ENCODE assay signal across 8 mouse cellular contexts in genomic region chr2:32260635-32261034, GRCm38 (mm10). TPM values are rescaled to one million over a fixed set of nuclear protein-coding genes. Genes with fewer than 3 reads are reported as not detected.
A peak's percentile ranks its signal among the peaks of the same experiment; 100 is the strongest.
DNase-seq lines count a peak whose midpoint lies in the region; ATAC-seq and TF ChIP-seq lines count a peak whose summit lies in the region.

No protein-coding gene starts in this region.

- 41% methylated on average over 4 of the region's 4 CpGs for WGBS in heart, adult 2 months
- WGBS in liver, embryonic 16.5 days (ENCODE audit: insufficient replicate concordance), result 18% methylated on average over 4 of the region's 4 CpGs

- H3K27ac ChIP-seq in heart, adult 2 months, result no peak overlapping the region
- H3K27ac ChIP-seq in liver, embryonic 16.5 days (ENCODE audit: low read length), result peak overlapping the region; percentile 64; the same call in 1 of the 2 replicates

- H3K79me2 ChIP-seq in heart, adult 2 months (replicated peaks; ENCODE audit: control insufficient read depth, insufficient read depth, low read length), result no peaks in the 10 kb centered on the region

- DNase-seq in heart, adult 2 months, result peak in 1 of 2 experiments; percentile 50
- no peak for DNase-seq in heart, postnatal 25 days (ENCODE audit: low spot score)
- DNase-seq in gastrocnemius, adult 18-20 months (ENCODE audit: low spot score), result no peak

- H3K9ac ChIP-seq in heart, adult 2 months (ENCODE audit: low read depth, low read length), result no peak overlapping the region
- H3K9ac ChIP-seq in liver, embryonic 16.5 days (ENCODE audit: low read depth, low read length), result no peak overlapping the region

- TF ChIP-seq POLR2A in heart, adult 2 months (IDR thresholded peaks at IDR 0.05; ENCODE audit: insufficient read depth, low read depth, low read length), result no peak

- no peaks in the 10 kb centered on the region for H3K27me3 ChIP-seq in heart, adult 2 months (ENCODE audit: control insufficient read depth, insufficient read depth, low read length)
- no peaks in the 10 kb centered on the region for H3K27me3 ChIP-seq in liver, embryonic 16.5 days (ENCODE audit: control insufficient read depth, insufficient read depth, low read depth, low read length)

- no peaks in the 10 kb centered on the region for H3K9me3 ChIP-seq in liver, embryonic 16.5 days (replicated peaks; ENCODE audit: control insufficient read depth, low read length)

- no peak for TF ChIP-seq EP300 in heart, adult 2 months (IDR thresholded peaks at IDR 0.05; ENCODE audit: insufficient read depth, low read depth, low read length)

- H3K4me1 ChIP-seq in heart, adult 2 months (ENCODE audit: control insufficient read depth, insufficient read depth, low read length), result peaks cover 5% of the 10 kb centered on the region
- H3K4me1 ChIP-seq in liver, embryonic 16.5 days (ENCODE audit: control insufficient read depth, low read depth, low read length), result peaks cover 18% of the 10 kb centered on the region

- H3K36me3 ChIP-seq in heart, adult 2 months (ENCODE audit: control insufficient read depth, insufficient read depth, low read length), result no peaks in the 10 kb centered on the region
- peaks cover 16% of the 10 kb centered on the region for H3K36me3 ChIP-seq in liver, embryonic 16.5 days (ENCODE audit: control insufficient read depth, insufficient read depth)

- peak; percentile 73 for TF ChIP-seq CTCF in heart, adult 2 months (IDR thresholded peaks at IDR 0.05)

- intact Hi-C loops in heart, adult 2 months (cut with DNase I), result no loop called here
- intact Hi-C loops in heart, postnatal 25 days (cut with DNase I), result no loop called here

- ATAC-seq in activated CD4-positive, CD25-positive, alpha-beta regulatory T cell, adult 4 months, result peak; percentile 34
- peak; percentile 59 for ATAC-seq in erythroid progenitor cell, adult 5-6 weeks (replicated peaks; ENCODE audit: low FRiP score, poor library complexity, severe bottlenecking)
- peak; percentile 27 for ATAC-seq in inflammation-experienced regulatory T-cells, adult 6 months
- no peak for ATAC-seq in liver, embryonic 16.5 days (ENCODE audit: low read depth)
- ATAC-seq in neutrophil, adult 5-6 weeks (ENCODE audit: extremely low read depth, insufficient number of reproducible peaks, low FRiP score, poor library complexity, severe bottlenecking), result peak; percentile 36; the same call in 1 of the 2 replicates

- H3K4me3 ChIP-seq in heart, adult 2 months, result no peak overlapping the region
- peak overlapping the region; percentile 94 for H3K4me3 ChIP-seq in liver, embryonic 16.5 days (ENCODE audit: low read depth, low read length)

- peak overlapping the region; percentile 62 for H3K4me2 ChIP-seq in liver, embryonic 16.5 days (ENCODE audit: low read depth, low read length)

RNA-seq across cellular contexts. Expression of gene Uck1, which starts 0.7 kb away (rescaled TPM):
- total RNA-seq in heart, adult 2 months (2021), result 10 to 100 TPM; 22.5 to 22.8 TPM
- polyA plus RNA-seq in heart, adult 2 months (2012; rRNA removed), result 41.7 and 43.1 TPM in 2 replicates
- total RNA-seq in heart, postnatal 25 days (2021), result 10 to 100 TPM; 19.6 to 21.7 TPM
- 10 to 100 TPM; 30.4 to 34.4 TPM for polyA plus RNA-seq in activated CD4-positive, CD25-positive, alpha-beta regulatory T cell, adult 4 months (2017; shearing (Covaris generic))
- 7.5 and 11.5 TPM in 2 replicates for total RNA-seq in erythroid progenitor cell, adult 5-6 weeks (2015; ENCODE audit: low replicate concordance)
- total RNA-seq in erythroid progenitor cell, adult 5-6 weeks (2017; ENCODE audit: low replicate concordance), result 20.4 and 20.9 TPM in 2 replicates
- 10 to 100 TPM; 33.2 to 37.9 (median 36.2) TPM for polyA plus RNA-seq in inflammation-experienced regulatory T-cells, adult 6 months (2017; shearing (Covaris generic))
- polyA plus RNA-seq in liver, embryonic 16.5 days (2015; fragmentation: Nextera tagmentation; extraction: Ambion mirVana), result 27.9 and 28.5 TPM in 2 replicates
- 26.0 and 30.3 TPM in 2 replicates for total RNA-seq in neutrophil, adult 5-6 weeks (2017)
- 10 to 100 TPM; 11.4 to 11.6 TPM for total RNA-seq in gastrocnemius, adult 18-20 months (2021)

RNA-seq across cellular contexts. Expression of gene Pomt1, which starts 24.2 kb away (rescaled TPM):
- total RNA-seq in heart, adult 2 months (2021), result 10 to 100 TPM; 13.1 to 16.9 TPM
- polyA plus RNA-seq in heart, adult 2 months (2012; rRNA removed), result 17.7 and 19.7 TPM in 2 replicates
- 10 to 100 TPM; 13.5 to 14.9 TPM for total RNA-seq in heart, postnatal 25 days (2021)
- polyA plus RNA-seq in activated CD4-positive, CD25-positive, alpha-beta regulatory T cell, adult 4 months (2017; shearing (Covaris generic)), result 1 to 10 TPM; 2.5 to 3.8 TPM
- 14.1 and 23.1 TPM in 2 replicates for total RNA-seq in erythroid progenitor cell, adult 5-6 weeks (2015; ENCODE audit: low replicate concordance)
- total RNA-seq in erythroid progenitor cell, adult 5-6 weeks (2017; ENCODE audit: low replicate concordance), result 18.0 and 36.3 TPM in 2 replicates
- polyA plus RNA-seq in inflammation-experienced regulatory T-cells, adult 6 months (2017; shearing (Covaris generic)), result 1 to 10 TPM; 2.4 to 4.2 (median 3.0) TPM
- 12.1 and 13.2 TPM in 2 replicates for polyA plus RNA-seq in liver, embryonic 16.5 days (2015; fragmentation: Nextera tagmentation; extraction: Ambion mirVana)
- 11.6 and 18.3 TPM in 2 replicates for total RNA-seq in neutrophil, adult 5-6 weeks (2017)
- total RNA-seq in gastrocnemius, adult 18-20 months (2021), result 10 to 100 TPM; 10.2 to 11.1 TPM

RNA-seq across cellular contexts. Expression of gene Golga2, which starts 26.5 kb away (rescaled TPM):
- total RNA-seq in heart, adult 2 months (2021), result 10 to 100 TPM; 69.8 to 79.9 TPM
- polyA plus RNA-seq in heart, adult 2 months (2012; rRNA removed), result 34.5 and 44.0 TPM in 2 replicates
- 10 to 100 TPM; 70.6 to 71.2 TPM for total RNA-seq in heart, postnatal 25 days (2021)
- polyA plus RNA-seq in activated CD4-positive, CD25-positive, alpha-beta regulatory T cell, adult 4 months (2017; shearing (Covaris generic)), result 10 to 100 TPM; 14.9 to 18.3 TPM
- 32.7 and 43.2 TPM in 2 replicates for total RNA-seq in erythroid progenitor cell, adult 5-6 weeks (2015; ENCODE audit: low replicate concordance)
- 39.0 and 62.4 TPM in 2 replicates for total RNA-seq in erythroid progenitor cell, adult 5-6 weeks (2017; ENCODE audit: low replicate concordance)
- polyA plus RNA-seq in inflammation-experienced regulatory T-cells, adult 6 months (2017; shearing (Covaris generic)), result 10 to 100 TPM; 17.4 to 21.7 (median 21.4) TPM
- 9.5 and 10.0 TPM in 2 replicates for polyA plus RNA-seq in liver, embryonic 16.5 days (2015; fragmentation: Nextera tagmentation; extraction: Ambion mirVana)
- total RNA-seq in neutrophil, adult 5-6 weeks (2017), result 70.1 and 88.5 TPM in 2 replicates
- total RNA-seq in gastrocnemius, adult 18-20 months (2021), result 10 to 100 TPM; 56.7 to 56.9 TPM

RNA-seq across cellular contexts. Expression of gene Swi5, which starts 27.2 kb away (rescaled TPM):
- total RNA-seq in heart, adult 2 months (2021), result 100 to 1,000 TPM; 205 to 233 TPM
- 173 and 223 TPM in 2 replicates for polyA plus RNA-seq in heart, adult 2 months (2012; rRNA removed)
- 100 to 1,000 TPM; 177 to 188 TPM for total RNA-seq in heart, postnatal 25 days (2021)
- polyA plus RNA-seq in activated CD4-positive, CD25-positive, alpha-beta regulatory T cell, adult 4 months (2017; shearing (Covaris generic)), result 100 to 1,000 TPM; 133 to 252 TPM
- total RNA-seq in erythroid progenitor cell, adult 5-6 weeks (2015; ENCODE audit: low replicate concordance), result 49.4 and 68.7 TPM in 2 replicates
- 77.7 and 95.8 TPM in 2 replicates for total RNA-seq in erythroid progenitor cell, adult 5-6 weeks (2017; ENCODE audit: low replicate concordance)
- 100 to 1,000 TPM; 155 to 247 (median 208) TPM for polyA plus RNA-seq in inflammation-experienced regulatory T-cells, adult 6 months (2017; shearing (Covaris generic))
- polyA plus RNA-seq in liver, embryonic 16.5 days (2015; fragmentation: Nextera tagmentation; extraction: Ambion mirVana), result 134 and 157 TPM in 2 replicates
- total RNA-seq in neutrophil, adult 5-6 weeks (2017), result 82.5 and 89.9 TPM in 2 replicates
- 100 to 1,000 TPM; 143 to 148 TPM for total RNA-seq in gastrocnemius, adult 18-20 months (2021)
